Mouse (Mus musculus) adipose tissue, adult 10 weeks (tissue): Measurements from ENCODE around the gene Ttyh2. TPM values are rescaled to one million over a fixed set of nuclear protein-coding genes. Genes with fewer than 3 reads are reported as not detected.

Experiments
- polyA plus RNA-seq: library from polyadenylated mRNA; stranded (reverse); fragments of 350-450 nt; fragmentation: Illumina TruSeq; extraction: RNeasy Lipid Tissue Mini Kit (QIAGEN cat#74804); gene quantifications from one replicate; pipeline ENCODE4 v1.2.3, GENCODE M21; 2014; ENCODE audit warnings: low read depth, low replicate concordance

Gene Ttyh2
- polyA plus RNA-seq, result 14.8 TPM

GRCm38 (mm10) chr11:114675341-114675825 lies at the start of gene Ttyh2:
Ttyh2 (plus strand) TSS chr11:114675431.

DNA sequence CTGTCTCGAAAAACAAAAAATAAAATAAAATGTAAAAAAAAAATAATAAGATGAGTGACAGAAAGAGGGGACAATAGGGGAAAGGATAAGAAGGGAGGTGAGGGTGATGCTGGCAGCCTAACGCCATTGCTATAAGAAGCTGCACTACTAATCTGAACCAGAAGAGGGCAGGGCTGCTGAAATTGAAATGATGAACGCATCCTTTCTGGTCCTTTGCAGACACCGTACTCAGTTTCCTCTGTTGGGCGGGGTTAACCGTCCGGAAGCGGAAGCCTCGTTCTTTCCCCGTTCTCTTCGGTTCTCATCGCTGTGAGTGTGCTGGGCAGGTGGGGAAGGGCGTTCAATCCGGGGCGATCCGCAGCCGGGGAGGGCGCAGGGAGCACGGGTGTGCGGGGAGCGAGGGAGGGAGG lies 6.9 kb upstream of the Ttyh2 start, which contains the start of gene Rpl38:
TSS of gene Rpl38 (plus strand) at position 224 of the 410 bp plus-strand sequence.

DNA sequence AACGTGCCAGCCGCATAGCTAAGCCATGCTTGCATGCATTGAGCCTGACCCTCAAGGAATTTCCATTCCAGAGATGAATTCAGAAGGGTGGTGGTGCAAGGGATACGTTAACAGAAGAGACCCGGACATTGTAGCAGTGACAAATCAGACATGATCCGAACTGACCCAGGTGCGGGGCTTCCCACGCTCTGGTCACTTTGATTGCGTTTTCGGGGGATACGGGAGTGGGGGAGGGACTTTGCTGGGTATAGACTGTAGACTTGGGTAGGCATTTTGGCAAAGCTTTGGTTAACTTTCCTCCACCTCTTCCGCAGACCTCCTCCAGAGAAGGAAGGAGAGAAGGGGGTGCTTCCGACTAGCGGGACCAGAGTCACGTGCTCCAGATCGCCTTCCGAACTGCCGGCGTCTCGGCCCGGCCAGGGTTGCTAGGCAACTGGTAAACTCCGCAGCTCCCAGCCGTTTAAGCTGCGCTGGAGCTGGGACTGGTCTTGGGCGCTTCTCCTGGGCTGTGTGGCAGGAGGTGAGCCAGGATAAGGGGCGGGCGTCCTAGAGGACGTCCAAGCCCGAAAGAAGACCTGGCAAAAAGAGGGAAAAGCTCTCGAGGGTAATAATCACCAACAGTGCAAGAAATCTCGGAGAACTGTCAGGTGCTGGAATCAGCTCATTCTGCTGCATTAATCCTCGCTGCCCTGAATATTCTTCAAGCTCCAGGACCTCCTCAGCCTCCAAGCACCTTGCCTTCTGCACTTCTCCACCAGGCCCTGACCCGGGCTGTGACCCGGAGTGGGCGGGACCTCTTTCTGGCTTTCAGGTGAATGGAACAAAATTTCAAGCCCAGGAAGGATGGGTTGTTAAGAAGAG lies 52.0 kb downstream of the Ttyh2 start, which contains the start of gene Dnaic2:
TSS of gene Dnaic2 (plus strand) at position 444 of the 861 bp plus-strand sequence.

DNA sequence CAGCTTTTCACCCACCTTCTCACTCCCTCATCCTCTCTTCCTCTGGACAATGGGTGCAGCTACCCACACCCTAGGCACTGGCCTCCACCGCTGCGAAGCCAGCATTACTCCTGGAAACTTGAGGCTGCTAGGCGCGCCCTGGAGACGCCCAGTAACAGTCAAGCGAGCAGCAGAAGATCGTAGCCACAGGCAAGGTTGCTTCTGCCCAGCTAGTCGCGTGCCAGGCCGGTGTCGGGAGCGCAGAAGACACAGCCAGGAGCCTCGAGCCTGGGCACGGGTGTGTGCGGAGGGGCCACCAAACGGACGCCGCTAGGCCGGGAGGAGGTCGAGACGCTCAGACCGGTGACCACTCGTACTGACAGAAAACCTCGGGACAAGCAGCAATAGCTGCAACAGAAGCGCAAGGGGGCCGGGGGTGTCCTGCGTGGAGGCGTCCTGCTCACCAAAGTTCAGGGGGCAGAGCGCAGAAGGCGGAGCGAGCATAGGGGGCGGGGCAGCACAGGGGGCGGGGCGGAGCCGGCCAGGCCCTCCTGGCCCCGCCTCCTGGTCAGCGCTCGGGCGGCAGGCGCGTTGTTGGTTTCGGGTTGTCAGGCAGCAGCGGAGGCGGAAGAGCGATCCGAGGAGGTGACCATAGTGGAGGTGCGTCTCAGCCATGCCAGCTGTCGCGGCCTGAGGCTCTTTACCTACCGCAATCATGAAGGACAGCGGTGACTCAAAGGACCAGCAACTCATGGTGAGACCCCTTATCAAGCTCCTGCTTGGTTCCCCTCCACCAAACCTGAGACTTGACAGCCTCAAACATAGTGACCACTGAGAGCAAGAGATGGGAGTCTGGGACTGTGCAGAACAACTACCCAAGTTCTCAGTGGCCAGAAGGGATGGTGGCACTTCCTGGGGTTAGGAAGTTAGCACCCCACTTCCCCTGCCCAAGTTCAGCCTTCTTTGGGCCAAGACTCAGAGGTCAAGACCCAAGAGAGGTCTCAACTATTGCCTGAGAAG lies 89.9 kb downstream of the Ttyh2 start, which contains the start of gene Kif19a:
TSS of gene Kif19a (plus strand) at position 569 of the 999 bp plus-strand sequence.

Other genes with a start within 250 kb of the Ttyh2 start
- gene Rpl38, start 6.9 kb upstream of the Ttyh2 start, polyA plus RNA-seq, result 1,374 TPM
- gene Dnaic2, start 52.0 kb downstream of the Ttyh2 start, polyA plus RNA-seq, result 2.7 TPM
- gene Kif19a, start 90.0 kb downstream of the Ttyh2 start, polyA plus RNA-seq, result 2.4 TPM
- gene Btbd17, start 120.5 kb downstream of the Ttyh2 start, polyA plus RNA-seq, result 2.4 TPM
- gene Gpr142, start 123.5 kb downstream of the Ttyh2 start, polyA plus RNA-seq, result 0.29 TPM
- 71.0 TPM for gene Gprc5c, start 175.7 kb downstream of the Ttyh2 start, polyA plus RNA-seq
- gene Cd300a, start 214.6 kb downstream of the Ttyh2 start, polyA plus RNA-seq, result 8.6 TPM